Mouse (Mus musculus): ENCODE measurements around the gene S100z.

DNA sequence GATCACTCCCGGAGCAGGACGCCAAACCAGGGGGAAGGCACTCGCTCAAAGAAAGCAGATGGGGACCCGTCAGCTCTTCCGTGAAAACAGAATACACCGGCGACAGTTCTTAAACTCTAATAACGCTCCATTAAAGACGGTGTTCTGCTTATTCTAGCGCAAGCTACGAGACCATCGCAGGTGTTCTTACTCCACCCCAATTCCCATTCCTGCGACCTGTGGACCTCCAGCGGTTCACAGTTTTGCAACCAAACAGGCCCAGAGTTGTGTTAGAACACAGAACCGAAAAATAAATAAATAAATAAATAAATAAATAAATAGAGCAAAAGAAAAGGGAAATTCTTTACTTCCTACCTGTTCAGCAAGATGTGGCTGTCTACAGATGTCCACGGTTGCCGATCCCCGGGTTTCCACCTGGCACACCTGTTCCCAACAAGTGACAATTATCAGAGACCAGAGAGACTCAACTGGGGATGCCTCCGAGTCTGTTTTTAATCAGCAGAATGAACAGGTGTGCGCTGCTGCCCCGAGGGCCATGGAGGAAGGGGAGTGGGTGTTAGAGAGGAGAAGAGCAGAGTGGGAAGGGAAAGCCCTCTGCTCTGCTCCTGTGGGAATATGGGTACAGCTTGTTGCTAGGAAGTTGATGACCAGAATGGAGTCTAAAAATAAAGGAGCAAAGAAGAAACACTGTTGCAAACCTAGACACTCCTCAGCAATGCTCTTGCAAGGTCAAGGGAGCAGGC lies at the start of gene S100z:
- TF ChIP-seq CTCF (IDR thresholded peaks at IDR 0.05 in 2 of 3, conservative IDR thresholded peaks at IDR 0.05 in 1 of 3; ENCODE audit: control insufficient read depth in 1 of 3, insufficient read depth in 1 of 3, low read depth in 2 of 3, low read length in 3 of 3, poor library complexity in 1 of 3, severe bottlenecking in 1 of 3) (no peak), MEF2A (IDR thresholded peaks at IDR 0.05; ENCODE audit: extremely low read depth, insufficient replicate concordance, low read depth, low read length, poor library complexity, severe bottlenecking) (no peak), TBP (IDR thresholded peaks at IDR 0.05; ENCODE audit: low read depth, low read length) (no peak), GABPA (IDR thresholded peaks at IDR 0.05; ENCODE audit: low read depth, low read length) (no peak), MAZ (IDR thresholded peaks at IDR 0.05; ENCODE audit: low read depth, low read length) (no peak), POLR2A (IDR thresholded peaks at IDR 0.05; ENCODE audit: control insufficient read depth in 1 of 2, insufficient read depth in 1 of 2, low read depth in 1 of 2, low read length in 2 of 2, poor library complexity in 1 of 2) (no peak), ZMIZ1 (IDR thresholded peaks at IDR 0.05; ENCODE audit: low read depth, low read length) (no peak), RAD21 (IDR thresholded peaks at IDR 0.05; ENCODE audit: low read depth, low read length) (no peak), MAFK (IDR thresholded peaks at IDR 0.05; ENCODE audit: borderline replicate concordance, low read depth, low read length) (no peak), TAL1 (IDR thresholded peaks at IDR 0.05; ENCODE audit: low read length) (no peak), ELF1 (IDR thresholded peaks at IDR 0.05; ENCODE audit: low read depth, low read length) (no peak), MXI1 (IDR thresholded peaks at IDR 0.05; ENCODE audit: low read depth, low read length) (no peak), HCFC1 (IDR thresholded peaks at IDR 0.05; ENCODE audit: low read depth, low read length) (no peak)

Data from MEL (cell line).